Mouse (Mus musculus) induced T-regulatory cell, adult 2 months (primary cell): ENCODE measurements around the gene Picalm.
A peak's percentile ranks its signal among the peaks of the same experiment; 100 is the strongest.

Experiments used
- DNase-seq: peaks from one replicate; pipeline ENCODE4 v3.0.0-alpha.2; 2012; ENCODE audit warnings: low read depth

Picalm gene

DNA sequence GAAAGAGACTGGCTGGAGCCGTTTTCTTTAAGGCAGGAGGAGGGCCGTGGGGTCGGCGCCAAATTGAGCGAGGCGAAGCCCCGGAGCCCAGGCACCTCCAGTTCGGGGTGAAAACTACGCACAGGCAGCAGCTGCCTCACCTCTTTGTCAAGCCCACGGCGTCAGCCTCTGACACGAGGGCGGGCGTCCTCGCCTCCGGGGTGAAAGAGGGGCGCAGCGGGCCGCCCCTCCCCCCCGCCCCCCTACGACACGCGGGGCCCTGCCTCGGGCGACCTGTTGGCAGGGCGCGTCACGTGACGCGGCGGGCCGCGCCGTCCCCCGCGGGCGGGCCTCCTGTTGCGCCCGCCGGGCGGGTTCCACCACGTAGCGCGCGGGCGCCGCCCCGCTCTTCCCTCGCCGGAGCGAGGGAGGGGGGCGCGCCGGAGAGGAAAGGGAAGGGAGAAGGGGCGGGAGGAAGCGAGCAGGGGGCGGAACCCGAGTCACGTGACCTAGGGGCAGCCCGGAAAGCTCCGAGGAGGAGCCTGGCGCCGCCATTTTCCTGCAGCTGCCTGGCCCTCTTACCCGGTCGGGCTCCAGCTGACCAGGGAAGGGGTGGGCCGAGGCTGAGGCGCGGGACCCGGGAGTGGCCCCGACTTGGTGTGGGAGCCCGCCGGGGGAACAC is at the start of gene Picalm:
TSS of gene Picalm (plus strand) at position 482 of the 661 bp plus-strand sequence.
- peak; percentile 98 for DNase-seq

DNA sequence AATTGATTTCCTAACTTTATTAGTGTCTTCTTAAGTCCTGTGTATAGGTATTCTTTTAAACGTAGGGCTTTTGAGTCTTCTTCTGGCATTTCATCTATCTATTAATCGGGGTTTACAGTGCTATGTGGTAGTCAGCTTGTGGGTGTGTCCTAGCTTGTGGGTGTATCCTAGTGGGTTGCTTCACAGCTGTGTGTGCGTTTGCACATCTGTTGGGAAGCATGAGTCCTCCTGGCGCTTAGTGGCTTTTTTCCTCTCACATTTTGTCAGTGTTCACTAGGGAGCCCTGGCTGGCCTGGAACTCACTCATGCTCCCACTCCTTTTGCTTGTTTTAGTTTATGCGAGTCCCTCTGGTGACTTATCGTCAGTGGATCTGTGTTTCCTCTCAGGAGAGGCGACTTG is 46.2 kb upstream of the Picalm start:
- DNase-seq = no peak

DNA sequence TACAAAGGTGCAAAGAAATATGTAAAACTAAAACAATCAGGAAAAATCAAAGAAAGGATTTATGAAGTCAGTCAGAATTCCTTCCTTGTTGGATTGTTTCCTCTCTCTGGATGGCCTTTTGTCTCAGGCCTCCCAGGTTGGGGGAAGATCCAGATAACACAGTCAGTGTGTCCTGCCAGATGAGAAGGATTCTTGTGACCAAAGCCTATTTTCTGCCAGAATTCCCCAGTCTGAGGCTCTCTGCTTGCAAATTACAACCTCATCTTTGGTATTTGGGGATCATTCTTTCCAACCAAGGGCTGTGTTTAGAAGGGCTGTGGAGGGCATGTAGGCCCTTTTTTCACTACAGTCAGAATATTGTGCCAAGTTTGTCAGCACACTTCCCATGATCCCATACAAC is 45.5 kb upstream of the Picalm start:
- no peak for DNase-seq

DNA sequence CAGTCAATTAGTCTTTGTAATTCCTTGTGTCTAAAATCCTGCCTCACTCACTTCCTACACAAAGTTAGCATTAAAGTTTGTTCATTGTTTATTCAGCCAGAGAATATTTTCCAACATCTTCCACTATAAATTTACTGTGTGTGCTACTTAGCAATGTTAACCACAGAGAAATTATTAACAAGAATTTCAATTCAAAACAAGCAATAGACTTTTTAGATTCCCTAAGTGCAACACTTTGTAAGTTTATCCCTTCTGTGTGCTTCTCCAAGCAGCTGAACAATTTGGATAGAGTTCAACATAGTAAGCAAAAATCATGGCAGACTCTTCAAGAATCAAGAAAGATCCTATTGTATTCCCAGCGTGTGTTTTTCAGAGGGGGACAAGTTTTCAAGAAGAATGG is 44.3 kb upstream of the Picalm start:
- DNase-seq = no peak

DNA sequence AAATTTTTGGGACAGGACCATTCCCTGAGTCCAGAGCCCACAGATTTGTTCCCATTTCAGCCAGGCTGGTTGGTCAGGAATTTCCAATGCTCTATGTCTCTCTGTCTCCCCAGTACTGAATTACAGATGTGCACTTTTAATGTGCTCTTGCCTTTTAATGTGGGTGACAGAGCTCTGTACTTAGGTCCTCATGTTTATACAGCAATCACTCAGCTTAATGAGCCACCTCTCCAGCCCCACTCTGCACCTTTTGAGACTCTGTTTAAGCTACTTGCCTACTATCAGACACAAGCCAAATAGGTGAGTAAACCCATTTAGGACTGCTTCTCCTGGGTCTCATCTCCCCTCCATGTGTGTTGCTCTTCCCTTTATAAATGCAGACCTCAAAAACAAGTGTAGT is 43.2 kb upstream of the Picalm start:
- DNase-seq = no peak

DNA sequence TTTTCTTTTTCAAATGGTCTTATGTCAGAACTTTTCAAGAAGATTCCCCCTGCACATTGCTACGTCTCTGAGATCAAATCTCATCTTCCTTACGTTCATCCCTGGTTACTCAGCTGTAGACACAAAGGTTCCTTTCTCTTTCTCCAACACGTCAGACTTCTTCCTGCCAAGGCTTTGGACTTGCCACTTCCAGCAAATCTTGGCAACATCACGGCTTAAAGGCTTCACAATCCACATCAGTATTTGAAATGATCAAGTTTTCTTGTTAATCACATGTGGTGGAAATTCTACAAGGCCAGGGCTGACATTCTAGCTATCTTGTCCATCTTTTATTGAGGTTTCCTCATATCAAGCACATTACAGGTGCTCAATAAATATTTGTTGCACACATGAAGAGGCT is 39.0 kb upstream of the Picalm start:
- DNase-seq = no peak

DNA sequence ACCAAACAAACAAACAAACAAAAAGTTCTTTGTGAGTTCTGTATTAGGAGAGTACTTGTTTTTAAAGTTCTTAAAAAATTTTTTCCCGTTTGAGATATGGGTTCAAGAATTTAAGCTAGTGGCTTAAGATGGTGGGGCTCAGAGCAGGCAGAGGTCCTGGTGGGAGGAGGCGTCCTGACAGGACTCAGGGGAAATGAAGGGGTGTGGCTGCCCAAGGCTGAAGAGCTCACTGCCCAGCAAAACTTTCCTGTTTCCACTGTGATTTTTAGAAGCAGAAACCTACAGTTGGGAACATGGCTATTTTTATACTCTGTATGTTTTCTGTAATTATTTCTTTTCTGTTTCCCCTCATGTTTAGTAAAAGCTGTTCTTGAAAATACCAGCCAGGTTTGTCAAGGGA is 38.3 kb upstream of the Picalm start:
- DNase-seq = no peak

DNA sequence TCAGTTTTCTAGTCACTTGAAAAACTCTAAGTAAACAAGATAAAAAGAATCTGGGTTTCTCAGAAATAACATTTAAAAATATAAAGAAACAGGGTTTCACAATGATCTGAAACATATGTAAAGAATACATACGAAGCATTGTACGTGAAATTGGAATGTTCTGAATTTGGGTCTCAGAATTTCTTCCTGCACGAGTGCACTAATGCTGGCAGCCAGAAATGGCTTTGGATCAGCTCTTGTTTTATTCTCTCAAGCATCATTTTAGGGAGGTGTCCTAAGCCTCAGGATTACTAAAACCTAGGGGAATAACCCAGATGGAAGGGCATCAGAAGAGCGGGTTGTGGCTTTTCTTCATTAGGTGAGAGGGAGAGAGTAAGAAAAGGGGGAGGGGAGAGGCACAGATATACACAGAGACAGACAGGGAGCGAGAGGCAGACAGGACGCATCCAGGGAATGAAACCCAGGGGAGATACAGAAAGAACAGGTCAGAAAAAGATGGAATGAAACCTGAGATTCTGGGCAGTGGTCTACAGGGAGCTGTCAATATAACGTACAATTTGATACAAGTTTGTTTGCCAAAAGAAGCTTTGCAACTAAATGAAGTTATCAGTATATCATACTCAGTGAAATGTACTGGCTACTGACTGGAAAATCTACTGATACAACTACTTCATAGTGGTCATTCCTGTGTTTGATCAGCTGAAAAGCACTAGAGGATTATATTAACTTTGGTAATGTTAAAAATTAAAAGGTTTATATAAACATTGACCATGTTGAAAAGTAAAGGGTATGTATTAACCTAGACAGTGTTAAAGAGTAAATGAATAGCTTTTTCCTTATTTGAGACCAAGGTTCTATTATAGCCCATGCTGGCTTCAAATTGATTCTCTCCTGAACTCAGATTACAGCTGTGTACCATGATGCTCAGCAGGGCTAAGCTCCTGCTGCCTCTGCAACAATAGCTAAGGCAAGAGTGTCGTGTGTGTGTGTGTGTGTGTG is 37.3 kb upstream of the Picalm start:
- DNase-seq = no peak

DNA sequence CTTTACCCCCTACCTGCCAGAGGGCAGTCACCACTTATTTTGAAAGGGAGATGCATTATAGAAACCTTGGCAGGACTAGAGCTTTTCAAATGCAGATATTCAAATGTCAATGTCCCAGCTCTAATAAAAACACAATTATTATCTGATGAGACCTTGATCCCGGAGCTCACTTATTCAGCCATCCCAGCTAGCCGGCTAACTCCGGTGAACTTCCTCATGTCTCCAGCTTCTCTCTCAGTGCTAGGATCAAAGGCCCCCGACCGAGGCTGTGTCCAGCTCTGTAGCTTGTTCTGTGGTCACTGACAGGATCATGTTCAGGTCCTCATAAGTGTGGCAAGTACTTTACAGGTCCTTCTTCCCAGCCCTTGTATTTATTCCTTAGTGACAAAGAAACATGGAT is 34.9 kb upstream of the Picalm start:
- DNase-seq = no peak

DNA sequence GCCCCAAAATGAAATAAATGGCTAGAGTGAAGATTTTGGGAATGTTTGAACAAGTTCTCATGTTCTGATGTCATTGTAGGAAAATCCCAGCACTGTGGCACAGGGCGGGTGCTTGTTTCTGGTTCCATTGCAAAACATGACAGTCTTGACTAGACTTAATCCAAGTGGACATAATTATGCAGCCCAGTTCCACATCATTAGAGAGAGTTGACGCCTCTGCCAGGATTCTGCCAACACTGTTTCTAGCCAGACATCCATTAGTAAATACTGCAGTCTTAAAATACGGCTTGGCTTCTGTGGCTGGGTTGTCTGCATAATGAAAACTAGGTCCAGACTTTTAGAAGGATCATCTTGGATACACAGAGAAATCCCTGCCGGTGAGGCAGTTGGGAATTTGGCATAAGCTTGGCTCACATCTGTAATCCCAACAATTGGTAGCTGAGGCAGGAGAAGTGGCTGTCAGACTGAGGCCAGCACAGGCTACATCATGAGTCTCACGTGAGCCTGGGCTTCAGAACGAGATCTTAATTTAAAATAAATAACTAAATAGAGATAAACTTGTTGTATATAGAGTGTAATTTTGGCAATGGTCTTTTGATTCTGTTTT is 34.1 kb upstream of the Picalm start:
- DNase-seq = no peak

DNA sequence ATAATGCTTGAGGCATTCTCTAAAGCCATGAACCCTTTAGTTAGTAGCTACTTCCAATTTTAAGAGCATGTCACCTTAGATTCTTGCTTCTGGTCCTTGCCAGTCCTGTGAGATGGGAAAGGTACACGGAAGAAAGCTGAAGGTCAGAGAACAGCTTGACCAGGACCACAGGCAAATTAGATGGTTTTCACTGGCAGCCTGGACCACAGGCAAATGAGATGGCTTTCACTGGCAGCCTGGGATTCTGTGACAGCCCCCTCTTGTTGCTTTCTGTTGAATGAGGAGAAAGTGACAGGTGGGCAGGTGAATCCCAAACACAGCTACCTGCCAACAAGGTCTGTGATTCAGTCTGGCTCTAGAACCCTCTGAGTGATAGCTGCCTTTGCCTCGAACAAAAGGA is 33.4 kb upstream of the Picalm start:
- DNase-seq = no peak

DNA sequence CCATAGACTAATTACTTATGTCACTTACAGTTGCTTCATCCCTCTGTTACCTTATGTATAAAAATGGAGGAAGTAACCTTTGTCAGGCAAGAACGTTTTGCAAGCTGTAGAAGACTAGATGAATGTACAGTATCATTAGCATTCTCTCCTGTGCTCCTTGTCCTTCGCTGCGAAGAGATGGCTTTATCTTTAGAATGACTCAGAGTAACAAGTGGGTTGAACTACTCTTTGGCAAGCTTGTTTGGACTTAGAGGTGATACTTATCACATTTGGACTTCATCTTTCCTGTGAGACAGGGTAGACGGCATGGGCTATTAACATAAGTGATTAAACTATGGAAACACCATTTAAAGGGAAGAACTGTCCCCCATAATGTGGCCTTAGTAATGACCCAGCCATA is 31.8 kb upstream of the Picalm start:
- no peak for DNase-seq

DNA sequence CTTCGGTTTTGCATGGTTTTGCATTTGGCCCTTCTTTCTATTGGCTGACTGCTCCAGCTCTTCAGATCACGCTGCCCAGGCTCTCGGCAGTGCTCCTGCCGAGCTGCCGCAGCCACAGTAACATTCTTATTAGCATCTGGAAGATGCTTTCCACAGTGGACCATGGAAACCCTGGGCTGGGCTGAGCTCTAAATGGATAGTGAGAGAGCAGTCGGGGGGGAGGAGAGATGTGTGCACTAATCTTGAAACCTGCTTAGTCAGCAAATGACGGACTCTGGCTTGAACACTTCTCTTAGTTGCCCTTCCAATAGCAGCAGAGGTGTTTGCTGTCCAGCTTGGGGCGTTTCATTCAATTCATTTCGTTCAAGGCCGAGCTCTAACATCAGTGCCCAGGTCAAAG is 30.8 kb upstream of the Picalm start:
- DNase-seq = no peak

DNA sequence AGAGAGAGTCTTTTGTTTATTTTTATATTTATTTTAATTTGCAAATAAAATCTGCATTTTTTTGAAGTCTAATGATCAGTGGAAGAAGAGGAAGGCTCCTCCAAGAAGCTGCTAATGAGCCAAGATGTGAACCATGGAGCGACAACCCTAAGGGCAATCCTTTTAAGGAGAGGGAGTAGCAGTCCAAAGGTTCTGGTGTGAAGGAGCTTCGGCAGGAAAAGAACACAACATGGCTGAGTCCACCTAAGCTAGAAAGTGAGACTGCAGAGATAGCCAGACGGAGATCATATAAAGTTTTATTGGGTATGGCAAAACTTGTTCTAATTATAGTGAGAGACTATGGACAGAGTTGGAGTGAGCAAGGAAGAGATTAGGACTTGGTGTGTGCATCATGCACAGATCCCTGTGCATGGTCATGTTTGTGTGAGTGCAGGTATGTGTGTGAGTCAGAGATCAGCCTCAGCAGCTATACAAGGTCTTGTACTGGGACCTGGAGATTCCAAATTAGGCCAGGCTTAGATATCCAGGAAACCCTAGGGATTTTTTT is 29.3 kb upstream of the Picalm start:
- no peak for DNase-seq

DNA sequence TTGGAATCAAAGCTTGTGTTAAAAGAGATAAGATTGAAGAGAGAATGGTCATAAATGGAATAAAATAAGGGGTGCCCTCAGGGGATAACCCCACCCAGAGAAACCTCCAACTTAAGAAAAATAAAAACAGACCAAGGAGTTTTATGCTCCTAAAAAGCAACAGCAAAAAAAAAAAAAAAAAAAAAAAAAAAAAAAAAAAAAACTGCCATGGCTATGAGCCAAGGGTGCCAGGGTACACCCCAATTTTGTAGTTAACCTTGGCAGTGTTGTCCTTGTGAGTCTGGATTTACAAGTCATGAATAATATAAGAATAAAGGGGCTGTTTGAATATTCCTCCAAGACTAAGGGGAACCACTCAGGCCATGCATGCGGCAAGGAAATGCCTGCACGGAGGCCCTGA is 13.9 kb upstream of the Picalm start:
- DNase-seq = no peak

DNA sequence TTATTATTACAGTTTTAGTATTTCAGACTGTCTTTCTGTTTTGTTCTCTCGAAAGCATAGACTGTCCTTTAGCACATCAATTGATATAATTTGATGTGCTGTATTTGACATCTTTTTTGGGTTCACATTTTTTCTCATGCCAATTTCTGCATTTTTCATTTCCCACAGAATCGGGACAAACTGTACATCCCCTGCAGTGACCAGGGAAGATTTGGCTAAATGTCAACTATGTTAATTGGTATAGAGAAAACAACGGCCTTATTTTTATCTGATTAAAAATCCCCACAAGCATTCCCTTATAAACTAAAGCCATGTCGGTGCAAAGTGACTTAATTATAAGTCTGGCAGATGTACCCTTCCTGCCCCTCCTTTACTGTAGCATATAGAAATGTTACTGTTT is 9.9 kb upstream of the Picalm start:
- no peak for DNase-seq

DNA sequence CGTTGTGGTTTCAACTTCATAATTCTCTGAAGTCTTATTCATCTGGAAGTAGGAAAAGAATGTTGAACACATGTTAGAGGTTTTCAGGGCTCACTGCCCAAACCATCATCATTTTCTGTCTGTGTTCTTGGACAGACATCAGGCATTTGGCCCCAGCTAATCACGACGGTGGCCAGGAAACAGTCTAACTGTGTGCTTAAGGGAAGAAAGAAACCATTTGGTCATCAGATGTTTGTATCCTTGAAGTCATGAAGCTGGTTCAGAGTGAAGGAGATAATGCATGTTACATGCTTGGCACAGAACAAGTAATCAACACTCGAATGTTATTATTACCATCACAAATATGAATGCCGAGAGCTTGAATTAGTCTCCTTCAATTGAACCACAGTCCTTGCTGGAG is 5.0 kb upstream of the Picalm start:
- DNase-seq = no peak

DNA sequence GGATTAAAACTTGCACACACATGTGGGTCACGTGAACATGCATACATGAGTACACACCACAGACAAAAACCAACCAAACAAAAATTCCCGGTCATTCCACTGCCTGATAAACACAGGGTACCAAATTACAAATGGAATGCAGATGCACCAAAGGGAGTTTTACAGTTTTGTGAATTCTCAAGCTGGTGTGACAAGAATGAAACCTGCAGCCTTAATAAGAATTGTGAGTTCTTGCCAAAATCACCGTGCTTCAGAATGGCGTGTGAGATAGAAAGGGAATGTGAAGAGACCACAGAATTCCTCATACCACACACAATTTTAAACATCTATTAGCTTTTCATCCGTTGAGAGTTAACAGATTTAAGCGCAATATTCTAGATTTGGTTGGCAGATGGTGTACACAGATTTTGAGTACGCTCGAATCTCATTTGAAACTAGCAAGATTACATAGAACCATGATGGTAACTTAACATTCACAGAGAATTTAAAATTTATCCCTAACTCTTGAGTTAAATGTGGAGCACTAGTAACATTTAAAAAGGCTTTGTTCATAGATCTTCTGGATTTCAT is 1.3 kb upstream of the Picalm start:
- no peak for DNase-seq

DNA sequence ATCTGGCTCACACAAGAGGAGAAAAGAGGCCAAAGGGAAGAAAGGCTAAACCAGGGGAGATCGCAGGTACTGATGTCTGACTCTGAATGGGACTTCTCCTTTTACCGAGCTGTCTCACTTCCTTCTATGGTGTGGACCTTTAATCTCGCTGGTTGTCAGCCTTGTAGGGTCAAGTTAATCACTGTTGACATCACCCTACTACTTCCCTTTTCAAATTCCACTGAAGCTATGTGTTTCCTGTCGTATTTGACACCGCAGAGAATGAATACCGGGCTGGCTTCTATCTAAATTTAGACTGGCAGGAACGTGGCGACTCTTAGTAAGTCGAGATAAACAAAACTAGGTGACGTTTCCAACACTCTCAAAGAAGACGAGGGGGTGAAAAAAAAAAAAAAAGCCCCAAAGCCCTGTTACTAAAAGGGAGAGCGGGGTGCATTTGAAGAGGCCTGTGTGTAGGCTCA is 712 bp upstream of the Picalm start:
- peak; percentile 87 for DNase-seq

DNA sequence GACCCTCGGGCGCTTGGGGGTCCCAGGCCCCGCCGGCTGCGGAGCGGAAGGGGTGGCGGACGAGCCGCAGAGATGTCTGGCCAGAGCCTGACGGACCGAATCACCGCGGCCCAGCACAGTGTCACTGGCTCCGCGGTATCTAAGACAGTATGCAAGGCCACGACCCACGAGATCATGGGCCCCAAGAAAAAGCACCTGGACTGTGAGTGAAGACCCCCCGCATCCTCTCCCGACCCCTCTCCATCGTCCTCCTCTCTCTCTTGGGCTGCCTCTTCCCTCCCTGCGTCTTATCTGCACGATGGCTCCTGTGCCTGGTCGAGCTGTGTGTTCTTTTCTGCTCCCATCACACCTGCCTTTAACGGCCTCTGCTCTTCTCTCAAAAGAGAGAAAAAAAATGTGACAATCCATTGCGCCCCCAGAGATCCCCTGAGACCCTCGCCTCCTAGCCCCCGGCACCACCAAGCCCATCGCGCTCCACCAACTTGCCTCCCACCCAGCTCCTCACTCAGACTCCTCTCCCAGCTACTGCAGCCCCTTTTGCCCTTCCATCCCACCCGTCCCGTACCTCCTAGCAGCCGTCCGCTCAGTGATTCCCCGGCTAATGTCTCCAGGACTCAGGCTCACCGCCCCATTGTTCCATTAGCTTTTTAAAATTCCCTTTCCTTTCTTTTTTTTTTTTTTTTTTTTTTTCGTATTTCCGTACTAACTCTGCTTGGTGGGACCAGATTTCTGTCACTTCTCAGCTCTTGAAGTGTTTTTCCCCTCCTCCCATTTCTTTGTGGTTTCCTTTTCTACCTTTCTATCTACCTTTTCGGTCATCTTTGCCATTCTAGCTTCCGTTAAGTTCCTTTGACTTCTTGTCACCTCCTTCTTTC is 725 bp downstream of the Picalm start:
- peak; percentile 86 for DNase-seq

DNA sequence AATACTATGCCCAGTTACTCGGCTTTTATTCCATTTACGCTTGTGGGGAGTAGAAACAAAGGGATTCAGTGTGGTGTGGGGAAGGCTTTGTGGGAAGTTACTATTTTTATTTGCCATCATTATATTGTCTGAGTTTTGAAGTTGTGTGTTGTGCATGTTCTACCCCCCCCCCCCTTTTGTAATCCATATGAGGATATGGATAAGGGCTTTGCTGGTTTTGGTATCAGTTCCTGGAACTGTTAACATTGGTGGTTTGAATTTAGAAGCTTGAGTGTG is 1.3 kb downstream of the Picalm start:
- DNase-seq = no peak

DNA sequence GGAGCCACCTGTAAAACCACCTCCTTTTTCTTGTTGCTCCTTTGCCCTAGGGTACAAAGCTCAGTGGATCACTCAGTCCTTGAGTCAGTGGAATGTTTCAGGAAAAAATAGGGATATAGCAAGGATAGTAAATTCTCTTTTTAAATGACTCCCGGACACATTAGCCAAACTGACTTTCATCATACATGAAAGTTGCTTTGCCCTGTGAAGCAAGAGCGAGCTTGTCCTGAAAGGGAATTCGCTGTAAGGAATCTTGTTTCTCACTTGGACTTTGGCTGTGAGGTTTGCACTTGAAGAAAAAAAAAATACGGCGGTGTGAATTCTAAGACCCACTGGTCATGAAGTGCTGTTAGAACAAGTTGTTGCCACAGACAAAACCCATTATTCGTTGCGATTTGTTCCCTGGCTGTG is 1.8 kb downstream of the Picalm start:
- DNase-seq = peak; percentile 59
